Mouse (Mus musculus) neural tube, embryonic 10.5 days (tissue): ENCODE results near the gene Fgfr2.
A peak's percentile ranks its signal among the peaks of the same experiment; 100 is the strongest.

Experiments
- DNase-seq: peaks from one replicate; pipeline ENCODE4 v3.0.0-alpha.2; 2017; ENCODE audit warnings: low spot score; ENCODE audit errors: extremely low spot score

The Fgfr2 gene

GRCm38 (mm10) chr7:130750752-130751490, 2372.2 kb downstream of the Fgfr2 start:
- peak; percentile 73 for DNase-seq

- no peak for DNase-seq
These were observed 2374.0 kb downstream of the Fgfr2 start for GRCm38 (mm10) chr7:130749165-130749564.

- no peak for DNase-seq
These were observed 2379.7 kb downstream of the Fgfr2 start for GRCm38 (mm10) chr7:130743239-130744025.

DNA sequence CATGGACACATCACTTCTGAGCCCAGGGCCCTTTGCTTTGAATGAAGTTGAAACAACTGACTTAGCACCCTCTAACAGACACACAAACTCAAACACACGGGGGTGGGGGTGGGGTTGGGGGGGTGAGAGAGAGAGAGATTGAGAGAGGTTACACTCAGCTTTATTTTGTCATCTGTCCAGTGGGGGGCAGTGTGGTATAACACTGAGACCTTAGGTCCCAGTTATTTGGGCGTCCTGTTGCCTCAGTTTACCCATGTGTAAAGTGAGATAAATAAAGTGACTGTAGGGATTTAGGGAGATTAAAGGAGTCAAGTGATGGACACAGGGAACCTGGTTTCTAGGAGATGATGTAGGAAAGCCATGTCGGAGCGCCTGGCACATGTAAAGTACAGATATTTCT, 2382.1 kb downstream of the Fgfr2 start:
- DNase-seq, result no peak

DNA sequence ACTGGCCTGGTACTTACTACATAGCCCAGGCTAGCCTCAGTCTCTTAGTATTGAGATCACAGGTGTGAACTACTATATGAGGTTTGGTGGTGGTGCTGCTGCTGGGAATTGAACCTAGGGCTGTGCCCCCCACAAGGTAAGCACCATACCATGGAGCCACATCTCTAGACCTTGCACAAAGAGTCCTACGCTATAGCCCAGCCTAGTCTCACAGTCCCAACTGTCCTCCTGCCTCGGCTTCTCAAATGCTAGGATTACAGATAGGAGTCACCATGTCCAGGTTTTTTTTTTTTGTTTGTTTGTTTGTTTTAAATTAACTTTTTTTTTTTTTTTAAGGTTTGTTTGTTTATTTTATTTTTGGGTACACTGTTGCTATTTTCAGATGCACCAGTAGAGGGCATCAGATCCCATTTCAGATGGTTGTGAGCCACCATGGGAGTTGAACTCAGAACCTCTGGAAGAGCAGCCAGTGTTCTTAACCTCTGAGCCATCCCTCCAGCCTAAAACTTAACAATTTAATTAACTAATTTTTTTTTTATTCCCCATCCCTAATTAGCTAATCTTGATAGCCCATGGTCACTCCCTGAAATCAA, 2388.9 kb downstream of the Fgfr2 start:
- DNase-seq, result no peak

DNA sequence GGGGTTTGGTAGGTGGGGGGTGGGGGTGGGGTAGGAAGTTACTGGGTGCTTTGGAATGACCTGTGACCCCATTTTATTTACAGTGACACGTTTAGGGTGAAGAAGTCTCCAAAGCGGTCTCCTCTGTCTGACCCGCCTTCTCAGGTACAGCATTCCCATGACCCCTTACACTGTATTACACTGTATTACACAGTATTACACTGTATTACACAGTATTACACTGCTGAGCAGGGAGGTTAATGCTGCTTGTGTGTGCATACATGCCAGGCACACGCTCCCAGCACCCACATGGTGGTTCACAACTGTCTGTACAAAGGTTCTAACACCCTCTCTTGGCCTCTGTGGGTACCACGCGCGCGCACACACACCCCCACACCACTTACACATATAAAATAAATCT, 2389.7 kb downstream of the Fgfr2 start:
- DNase-seq, result no peak

DNA sequence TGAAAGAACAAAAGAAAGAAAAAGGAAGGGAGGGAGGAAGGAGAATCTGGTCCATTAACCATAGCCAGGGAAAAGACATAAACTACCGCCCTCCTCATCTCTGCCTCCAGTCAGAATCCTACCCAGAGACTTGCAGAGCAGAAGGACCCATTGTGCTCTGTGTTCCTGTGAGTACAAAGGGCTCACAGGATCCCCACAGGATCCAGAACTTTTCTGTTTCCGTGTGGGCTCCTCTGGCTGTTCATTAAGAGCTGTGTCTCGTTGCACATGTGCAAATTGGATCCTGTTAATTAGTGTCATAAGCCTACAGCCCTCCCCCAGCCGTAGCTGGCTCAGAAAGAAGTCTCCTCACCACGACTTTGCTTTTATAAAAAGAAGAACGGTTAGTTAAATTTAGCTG, 2390.2 kb downstream of the Fgfr2 start:
- DNase-seq, result no peak

DNA sequence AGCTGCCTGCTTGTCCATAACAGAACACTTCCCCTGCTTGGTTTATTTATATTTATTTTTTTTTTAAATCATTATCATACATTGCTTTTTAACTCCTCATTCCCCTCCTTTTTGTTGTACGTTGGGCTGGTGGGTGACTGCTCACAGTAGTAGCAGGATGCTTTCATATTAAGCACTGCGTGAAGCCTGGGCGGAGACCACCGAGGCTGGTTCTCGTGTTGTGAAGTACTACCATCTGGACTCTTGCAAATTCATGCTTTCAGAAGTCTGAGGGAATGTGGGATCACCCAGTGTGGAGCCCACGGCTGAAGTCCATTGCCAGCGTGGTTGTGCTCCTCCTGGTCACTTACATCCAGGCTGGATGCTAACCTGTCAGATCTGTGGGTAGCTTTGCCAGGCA, 2391.4 kb downstream of the Fgfr2 start:
- no peak for DNase-seq

DNA sequence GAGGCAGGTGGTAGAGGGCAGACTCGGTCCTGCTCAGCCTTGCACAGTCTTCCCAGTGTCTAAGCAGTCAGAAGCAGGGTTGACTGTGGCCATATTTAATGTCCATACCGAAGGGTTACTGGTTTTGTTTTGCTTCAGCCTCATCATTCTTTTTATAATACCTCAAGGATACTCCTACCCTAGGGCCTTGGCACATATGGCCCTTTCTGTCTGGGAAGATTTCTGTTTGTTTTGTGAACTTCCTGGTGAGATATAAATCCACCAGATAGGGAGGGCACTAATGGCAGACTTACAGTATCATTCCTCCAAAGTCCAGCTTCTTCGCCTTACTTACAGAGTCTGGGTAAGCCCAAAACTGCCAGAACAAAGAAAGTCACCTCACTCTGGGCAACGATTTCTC, 2395.6 kb downstream of the Fgfr2 start:
- no peak for DNase-seq

- no peak for DNase-seq
These were observed 2396.3 kb downstream of the Fgfr2 start for GRCm38 (mm10) chr7:130726724-130727422.

GRCm38 (mm10) chr7:130726185-130726584, 2397.0 kb downstream of the Fgfr2 start:
- no peak for DNase-seq

DNA sequence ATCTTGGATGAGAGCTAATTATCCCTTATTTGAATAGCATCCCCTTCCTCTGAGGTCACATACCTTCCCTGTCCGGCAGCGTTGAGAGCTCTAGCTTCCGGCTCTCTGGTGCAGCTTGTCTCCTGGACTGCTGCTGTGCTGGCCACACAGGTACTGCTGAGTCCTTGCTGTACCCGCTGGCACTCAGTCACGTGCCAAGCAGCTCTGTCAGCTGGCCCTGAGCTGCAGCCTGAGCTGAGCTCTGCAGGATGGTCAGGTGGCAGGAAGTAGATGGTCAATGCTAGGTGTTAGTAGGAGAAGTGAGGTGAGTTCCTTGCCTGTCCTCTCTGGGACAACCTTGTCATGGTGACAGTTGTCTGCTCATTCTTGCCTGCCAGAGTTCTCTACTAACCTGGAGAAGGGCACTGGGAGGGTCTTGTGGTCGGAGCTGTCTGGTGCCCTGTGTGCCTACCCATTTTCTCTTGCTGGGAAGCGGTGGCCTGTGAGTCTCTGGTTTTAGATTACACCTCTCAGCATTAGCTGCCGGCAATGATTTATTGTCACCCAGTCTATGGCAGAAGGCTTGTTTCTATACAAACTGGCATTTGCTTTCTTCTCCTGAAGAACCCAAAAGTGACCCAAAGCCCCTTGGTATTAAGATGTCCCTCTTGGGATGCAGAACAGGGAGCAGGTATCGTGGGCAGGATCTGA, 2402.4 kb downstream of the Fgfr2 start:
- no peak for DNase-seq

GRCm38 (mm10) chr7:130719931-130720598, 2403.1 kb downstream of the Fgfr2 start:
- DNase-seq, result no peak

DNA sequence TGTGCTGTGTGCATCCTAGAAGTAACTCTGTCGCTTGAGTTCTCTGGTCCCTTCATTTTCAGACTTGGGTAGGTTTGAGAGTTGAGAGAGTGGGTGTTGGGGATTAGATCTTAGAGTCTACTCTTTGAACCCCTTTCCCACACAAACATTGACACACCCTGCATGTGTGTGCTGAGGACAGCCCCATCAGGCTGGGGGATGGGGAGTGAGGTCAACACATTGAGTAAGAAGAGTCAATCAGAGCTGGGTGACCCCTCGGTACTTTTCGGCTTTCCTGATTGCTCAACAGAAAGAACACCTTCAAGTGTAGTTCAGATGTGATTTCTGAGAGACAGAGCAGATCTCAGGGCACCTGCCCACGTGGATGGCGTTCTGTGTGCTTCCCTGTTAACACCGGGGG, 2406.2 kb downstream of the Fgfr2 start:
- no peak for DNase-seq

GRCm38 (mm10) chr7:130716341-130716740, 2406.8 kb downstream of the Fgfr2 start:
- no peak for DNase-seq

- no peak for DNase-seq
These were observed 2407.7 kb downstream of the Fgfr2 start for GRCm38 (mm10) chr7:130715467-130715866.

DNA sequence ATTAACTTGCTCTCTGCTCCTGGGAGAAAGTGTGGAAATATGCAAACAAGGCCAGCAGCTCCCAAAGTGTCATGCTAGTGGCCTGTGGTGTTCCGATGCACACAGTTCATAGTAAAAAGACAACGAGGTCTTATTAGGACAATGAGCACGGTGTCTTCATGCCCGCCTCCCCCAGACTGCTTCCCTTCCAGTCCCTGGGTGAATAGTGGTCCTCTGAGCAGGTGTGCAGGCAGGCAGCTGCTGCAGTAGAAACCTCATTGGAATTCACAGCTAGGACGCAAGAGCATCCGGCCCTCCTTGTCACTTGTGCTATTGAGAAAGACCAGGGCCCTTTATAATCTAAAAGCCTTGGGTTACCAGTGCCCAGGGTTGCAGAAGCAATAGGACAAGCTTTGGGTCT, 2409.8 kb downstream of the Fgfr2 start:
- no peak for DNase-seq

DNA sequence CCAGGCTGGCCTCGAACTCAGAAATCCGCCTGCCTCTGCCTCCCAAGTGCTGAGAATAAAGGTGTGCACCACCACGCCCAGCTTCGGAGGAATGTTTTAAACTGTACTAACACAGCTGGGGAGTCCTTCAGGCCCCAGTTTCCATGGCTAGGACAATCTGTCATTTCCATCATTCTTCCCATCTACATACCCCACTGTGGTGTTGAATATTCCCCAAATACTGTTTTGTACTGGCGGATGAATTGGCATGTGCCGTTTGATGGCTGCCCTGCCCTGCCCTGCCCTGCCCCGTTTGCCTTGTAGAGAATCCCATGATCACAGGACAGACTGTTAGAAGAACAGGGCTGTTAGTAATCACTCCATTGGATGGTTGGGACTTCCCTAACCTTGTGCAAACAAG, 2411.3 kb downstream of the Fgfr2 start:
- no peak for DNase-seq

DNA sequence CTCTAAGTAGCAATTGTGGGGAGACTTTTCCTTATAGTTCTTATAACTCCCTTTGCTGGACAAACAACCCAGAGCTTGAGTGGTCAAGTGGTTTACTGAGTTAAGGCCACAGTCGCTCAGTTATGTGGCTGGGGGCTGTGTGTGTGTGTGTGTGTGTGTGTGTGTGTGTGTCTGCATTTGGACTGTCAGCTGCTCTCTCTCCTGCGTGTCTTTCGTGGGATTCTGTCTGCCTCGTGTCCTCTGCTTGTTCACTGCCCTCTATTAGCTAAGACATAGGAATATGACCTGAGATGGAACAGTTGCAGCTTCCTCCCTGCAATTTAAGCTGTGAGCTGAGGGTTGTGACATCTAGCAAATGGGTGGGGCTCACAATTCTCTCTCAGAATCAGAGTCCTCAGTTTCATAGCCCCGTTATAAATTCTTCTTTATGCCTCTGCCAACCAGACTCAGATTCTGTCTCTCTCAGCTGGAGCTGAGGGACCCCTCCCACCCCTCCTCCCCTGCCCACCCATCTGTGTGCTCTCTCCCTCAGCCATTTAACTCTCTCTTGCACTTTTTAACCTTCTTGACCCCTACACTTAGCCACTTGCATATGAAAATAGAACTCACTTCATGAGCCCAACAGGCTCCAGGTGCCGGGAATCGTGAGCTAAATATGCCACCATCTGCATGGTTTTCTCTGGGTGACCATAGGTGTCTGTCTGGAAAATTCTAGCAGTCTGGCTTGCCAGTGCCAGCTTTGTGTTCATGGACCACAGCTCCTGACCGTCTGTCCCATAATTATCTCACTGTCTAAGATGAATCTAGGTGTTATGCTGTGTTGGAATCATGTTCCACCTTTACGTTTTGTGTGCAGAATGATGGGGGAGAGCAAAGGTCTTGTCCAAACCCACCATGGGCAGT, 2413.5 kb downstream of the Fgfr2 start:
- no peak for DNase-seq

GRCm38 (mm10) chr7:130708940-130709339, 2414.2 kb downstream of the Fgfr2 start:
- no peak for DNase-seq
